Mouse (Mus musculus) liver, adult 2 months (tissue): Measurements from ENCODE around the gene Dohh. TPM values are rescaled to one million over a fixed set of nuclear protein-coding genes. Genes with fewer than 3 reads are reported as not detected.

ENCODE experiments used
- DNase-seq: peaks from one replicate; pipeline ENCODE4 v3.0.0-alpha.2; 2011; ENCODE audit warnings: low read depth, low spot score; ENCODE audit errors: extremely low read depth
- H3K27ac ChIP-seq: fragments of 200-500 bp; replicated peaks from 2 replicates; pipeline ENCODE4 v1.5.1; 2012; ENCODE audit warnings: low read depth, mild to moderate bottlenecking, control low read depth, inconsistent platforms, low read length; ENCODE audit not compliant: insufficient read depth
- H3K27me3 ChIP-seq: fragments of 200-500 bp; 2 replicates; pipeline ENCODE4 v1.6.1; 2012; ENCODE audit warnings: mild to moderate bottlenecking, moderate library complexity, low read length, inconsistent platforms; ENCODE audit not compliant: control insufficient read depth, insufficient read depth
- H3K36me3 ChIP-seq: fragments of 200-500 bp; 2 replicates; pipeline ENCODE4 v1.6.1; 2012; ENCODE audit warnings: low read length, inconsistent platforms; ENCODE audit not compliant: control insufficient read depth, insufficient read depth
- H3K4me1 ChIP-seq: fragments of 200-500 bp; 2 replicates; pipeline ENCODE4 v1.6.1; 2011; ENCODE audit warnings: low read length; ENCODE audit not compliant: control insufficient read depth, insufficient read depth
- H3K4me3 ChIP-seq: fragments of 200-500 bp; 2 replicates; pipeline ENCODE4 v1.5.1; 2011; ENCODE audit warnings: low read depth, mild to moderate bottlenecking, control low read depth, low read length, moderate library complexity; ENCODE audit not compliant: insufficient read depth
- H3K79me2 ChIP-seq: fragments of 200-500 bp; 2 replicates; pipeline ENCODE4 v1.6.1; 2012; ENCODE audit warnings: inconsistent platforms, mild to moderate bottlenecking, low read length, moderate library complexity; ENCODE audit not compliant: control insufficient read depth, insufficient read depth
- H3K9ac ChIP-seq: fragments of 200-500 bp; 2 replicates; pipeline ENCODE4 v1.6.1; 2012; ENCODE audit warnings: low read depth, mild to moderate bottlenecking, control low read depth, inconsistent platforms, low read length
- CTCF ChIP-seq: fragments of 200-500 bp; IDR thresholded peaks from 2 replicates; pipeline ENCODE4 v1.5.1; 2011; ENCODE audit warnings: low read depth, low read length, control low read depth
- POLR2A ChIP-seq: fragments of 200-500 bp; IDR thresholded peaks from 2 replicates; pipeline ENCODE4 v1.6.1; 2011; ENCODE audit warnings: low read length, control low read depth; ENCODE audit not compliant: insufficient read depth; ENCODE audit errors: extremely low read depth
- WGBS: fragments of 180-500 bp; shearing (Covaris S2); methylation state at CpG from one replicate; pipeline ENCODE4 v1.1.7; 2018; 5-methylcytosine and 5-hydroxymethylcytosine counted together
- polyA plus RNA-seq: library from polyadenylated mRNA; depleted of rRNA; stranded (reverse); fragments of >200 nt; gene quantifications from 2 replicates; pipeline ENCODE4 v1.2.3, GENCODE M21; 2012; rRNA removed
- total RNA-seq: library from RNA; depleted of rRNA; stranded (reverse); fragments of >200 nt; gene quantifications from 2 replicates; pipeline ENCODE4 v1.2.3, GENCODE M21; 2014; rRNA removed

Dohh gene
- total RNA-seq = 39.7 and 53.8 TPM in 2 replicates
- polyA plus RNA-seq = 42.6 and 49.7 TPM in 2 replicates

- Histone ChIP-seq H3K27me3 (no peaks in the 10 kb centered on the region), H3K36me3 (0 out of 2 replicates have a peak, but pooled peaks cover 1% of the 10 kb centered on the region), H3K27ac (peak within 1 kb of the TSS; percentile 70), H3K4me1 (peaks cover 11% of the 10 kb centered on the region), H3K9ac (peak within 1 kb of the TSS; percentile 89), H3K4me3 (peak within 1 kb of the TSS; percentile 88), H3K79me2 (peaks cover 13% of the 10 kb centered on the region)
- peak; percentile 97 for DNase-seq
- 3% methylated on average over 52 of the region's 54 CpGs for WGBS
- peak; percentile 84 for TF ChIP-seq POLR2A
- no peak for TF ChIP-seq CTCF
Observed at GRCm38 (mm10) chr10:81383802-81384604, at the start of gene Dohh, which contains the start of gene Gm48551. Dohh (plus strand) TSS chr10:81384428. Gm48551 (plus strand) TSS chr10:81384466.

GRCm38 (mm10) chr10:81335393-81336340 lies 48.6 kb upstream of the Dohh start:
- H3K9ac ChIP-seq = no peak overlapping the region
- no peaks in the 10 kb centered on the region for H3K36me3 ChIP-seq
- H3K4me1 ChIP-seq = no peaks in the 10 kb centered on the region
- no peak overlapping the region for H3K27ac ChIP-seq
- no peaks in the 10 kb centered on the region for H3K27me3 ChIP-seq
- no peak for DNase-seq
- whole genome bisulfite sequencing = 77% methylated on average over 18 of the region's 19 CpGs
- TF ChIP-seq POLR2A (no peak), CTCF (no peak)
- H3K79me2 ChIP-seq = no peaks in the 10 kb centered on the region
- no peak overlapping the region for H3K4me3 ChIP-seq

GRCm38 (mm10) chr10:81336558-81336957 lies 47.7 kb upstream of the Dohh start:
- no peaks in the 10 kb centered on the region for H3K27me3 ChIP-seq
- no peak overlapping the region for H3K27ac ChIP-seq
- no peaks in the 10 kb centered on the region for H3K36me3 ChIP-seq
- no peak for DNase-seq
- WGBS = 94% methylated on average over 4 of the region's 4 CpGs
- H3K4me1 ChIP-seq = no peaks in the 10 kb centered on the region
- H3K9ac ChIP-seq = no peak overlapping the region
- TF ChIP-seq POLR2A = no peak
- TF ChIP-seq CTCF = no peak
- no peaks in the 10 kb centered on the region for H3K79me2 ChIP-seq
- no peak overlapping the region for H3K4me3 ChIP-seq

- TF ChIP-seq POLR2A (no peak), CTCF (no peak)
- 58% methylated on average over 17 of the region's 17 CpGs for WGBS
Observed at GRCm38 (mm10) chr10:81340551-81341332, 43.5 kb upstream of the Dohh start.

GRCm38 (mm10) chr10:81341333-81341949 lies 42.8 kb upstream of the Dohh start:
- H3K36me3 ChIP-seq = no peaks in the 10 kb centered on the region
- no peak for DNase-seq
- TF ChIP-seq POLR2A (no peak), CTCF (peak; percentile 83)
- peaks cover 8% of the 10 kb centered on the region for H3K27me3 ChIP-seq
- no peak overlapping the region for H3K4me3 ChIP-seq
- 36% methylated on average over 16 of the region's 16 CpGs for WGBS
- no peak overlapping the region for H3K27ac ChIP-seq
- H3K9ac ChIP-seq = no peak overlapping the region
- H3K79me2 ChIP-seq = no peaks in the 10 kb centered on the region
- H3K4me1 ChIP-seq = no peaks in the 10 kb centered on the region

More at GRCm38 (mm10) chr10:81340551-81341332, 43.5 kb upstream of the Dohh start:
- peaks cover 8% of the 10 kb centered on the region for H3K27me3 ChIP-seq
- DNase-seq = no peak
- no peaks in the 10 kb centered on the region for H3K4me1 ChIP-seq
- no peaks in the 10 kb centered on the region for H3K79me2 ChIP-seq
- no peak overlapping the region for H3K27ac ChIP-seq
- no peak overlapping the region for H3K9ac ChIP-seq
- H3K36me3 ChIP-seq = no peaks in the 10 kb centered on the region
- no peak overlapping the region for H3K4me3 ChIP-seq
